In the genomic region with DNA sequence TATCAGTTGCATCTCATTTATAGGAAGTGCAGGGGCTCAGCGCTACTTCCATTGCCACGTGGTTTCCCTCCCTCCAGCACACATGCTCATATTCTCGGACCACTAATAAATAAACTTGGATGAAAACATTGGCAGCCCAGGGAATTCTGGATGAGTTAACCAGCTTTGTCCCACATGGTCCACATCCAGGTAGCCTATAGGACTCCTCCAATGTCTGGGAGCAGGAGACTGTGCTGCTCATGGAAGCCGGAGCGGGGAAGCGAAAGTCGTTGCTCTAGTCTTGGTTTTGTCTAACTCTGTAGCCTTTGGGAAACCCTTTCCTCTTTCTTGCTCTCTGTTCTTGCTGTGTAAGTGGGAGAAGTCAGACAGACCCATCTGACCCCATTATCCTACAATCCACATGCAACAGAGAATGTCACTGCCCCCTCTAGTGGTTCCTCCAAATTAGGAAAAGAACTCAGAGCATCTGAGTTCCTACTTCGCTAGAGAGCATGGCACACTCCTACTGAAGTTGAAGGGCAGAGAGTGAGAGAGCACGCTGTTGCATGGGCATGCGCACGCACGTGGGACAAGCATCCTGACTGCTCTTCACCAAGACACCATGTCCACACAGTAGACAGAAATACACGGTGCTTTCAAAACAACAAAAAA, we compare ENCODE assay signal across 9 mouse cellular contexts. TPM values are rescaled to one million over a fixed set of nuclear protein-coding genes. Genes with fewer than 3 reads are reported as not detected.
DNase-seq lines count a peak whose midpoint lies in the region; ATAC-seq and TF ChIP-seq lines count a peak whose summit lies in the region.
"Had no signal": no experiment of that assay in that cellular context is flagged by ENCODE, and none has a peak within 500 bp of the region (broad histone marks: within the 10 kb centered on the region; RNA-seq: fewer than 3 reads in every experiment).

No protein-coding gene starts in this region.

- no peaks in the 10 kb centered on the region for H3K36me3 ChIP-seq in liver, embryonic 14.5 days (replicated peaks; ENCODE audit: control insufficient read depth, insufficient read depth, low read depth)
- no peaks in the 10 kb centered on the region for H3K36me3 ChIP-seq in liver, embryonic 11.5 days (ENCODE audit: control insufficient read depth, insufficient read depth, low read length)
- H3K36me3 ChIP-seq in forebrain, embryonic 13.5 days (ENCODE audit: poor library complexity, severe bottlenecking) = no peaks in the 10 kb centered on the region
- no peaks in the 10 kb centered on the region for H3K36me3 ChIP-seq in thymus, adult 2 months (ENCODE audit: control insufficient read depth, insufficient read depth, low read length)
- H3K36me3 ChIP-seq: lung, embryonic 15.5 days had no signal

- no peak overlapping the region for H3K27ac ChIP-seq in liver, embryonic 14.5 days
- no peak overlapping the region for H3K27ac ChIP-seq in liver, embryonic 11.5 days (ENCODE audit: low read depth, low read length)
- H3K27ac ChIP-seq in forebrain, embryonic 13.5 days = no peak overlapping the region
- H3K27ac ChIP-seq in thymus, adult 2 months (ENCODE audit: control insufficient read depth, insufficient read depth, low read length) = no peak overlapping the region
- H3K27ac ChIP-seq: lung, embryonic 15.5 days had no signal

- no peaks in the 10 kb centered on the region for H3K9me3 ChIP-seq in liver, embryonic 14.5 days (ENCODE audit: control insufficient read depth, low read length)
- H3K9me3 ChIP-seq in liver, embryonic 11.5 days (ENCODE audit: control insufficient read depth, low read length) = no peaks in the 10 kb centered on the region
- no peaks in the 10 kb centered on the region for H3K9me3 ChIP-seq in forebrain, embryonic 13.5 days (replicated peaks)
- H3K9me3 ChIP-seq: lung, embryonic 15.5 days had no signal

- no peak overlapping the region for H3K4me3 ChIP-seq in liver, embryonic 14.5 days (ENCODE audit: insufficient read depth in 1 of 2, low read depth in 2 of 2, low read length in 2 of 2)
- no peak overlapping the region for H3K4me3 ChIP-seq in liver, embryonic 11.5 days (ENCODE audit: low read depth, low read length)
- no peak overlapping the region for H3K4me3 ChIP-seq in forebrain, embryonic 13.5 days
- no peak overlapping the region for H3K4me3 ChIP-seq in thymus, adult 2 months (ENCODE audit: control insufficient read depth, insufficient read depth, low read length)
- H3K4me3 ChIP-seq: lung, embryonic 15.5 days had no signal

- no peak for ATAC-seq in liver, embryonic 14.5 days (ENCODE audit: insufficient read depth)
- ATAC-seq in liver, embryonic 11.5 days (replicated peaks; ENCODE audit: low FRiP score) = no peak
- peak; percentile 50; the same call in 1 of the 2 replicates for ATAC-seq in forebrain, embryonic 13.5 days
- ATAC-seq in CD4-positive, CD25-positive, alpha-beta regulatory T cell, adult 4 months = no peak

- no peaks in the 10 kb centered on the region for H3K27me3 ChIP-seq in liver, embryonic 14.5 days (ENCODE audit: control insufficient read depth, insufficient read depth, low read length)
- no peaks in the 10 kb centered on the region for H3K27me3 ChIP-seq in liver, embryonic 11.5 days (replicated peaks; ENCODE audit: control insufficient read depth, insufficient read depth, low read length)
- no peaks in the 10 kb centered on the region for H3K27me3 ChIP-seq in forebrain, embryonic 13.5 days
- no peaks in the 10 kb centered on the region for H3K27me3 ChIP-seq in thymus, adult 2 months (ENCODE audit: control insufficient read depth, insufficient read depth, low read length)
- H3K27me3 ChIP-seq: lung, embryonic 15.5 days had no signal

- TF ChIP-seq POLR2A in thymus, adult 2 months (IDR thresholded peaks at IDR 0.05; ENCODE audit: control insufficient read depth, extremely low read depth, insufficient read depth, low read length, poor library complexity) = no peak

- peak; percentile 51 for TF ChIP-seq CTCF in liver, embryonic 14.5 days (IDR thresholded peaks at IDR 0.05; ENCODE audit: low read depth)
- TF ChIP-seq CTCF in thymus, adult 2 months (IDR thresholded peaks at IDR 0.05; ENCODE audit: borderline replicate concordance, control insufficient read depth, extremely low read depth, insufficient read depth, low read length, poor library complexity) = no peak

- no peaks in the 10 kb centered on the region for H3K4me1 ChIP-seq in liver, embryonic 14.5 days (replicated peaks; ENCODE audit: control insufficient read depth in 2 of 2, insufficient read depth in 2 of 2, low read length in 1 of 2)
- no peaks in the 10 kb centered on the region for H3K4me1 ChIP-seq in liver, embryonic 11.5 days (replicated peaks; ENCODE audit: control insufficient read depth, insufficient read depth, low read length)
- H3K4me1 ChIP-seq in forebrain, embryonic 13.5 days = 0 out of 2 replicates have a peak, but pooled peaks cover 9% of the 10 kb centered on the region
- H3K4me1 ChIP-seq in thymus, adult 2 months (replicated peaks; ENCODE audit: control insufficient read depth, insufficient read depth, low read length) = no peaks in the 10 kb centered on the region
- H3K4me1 ChIP-seq: lung, embryonic 15.5 days had no signal

- 50% methylated on average over 13 of the region's 13 CpGs for WGBS in liver, embryonic 14.5 days (ENCODE audit: insufficient replicate concordance)
- 61% methylated on average over 13 of the region's 13 CpGs for WGBS in liver, embryonic 11.5 days
- WGBS in forebrain, embryonic 13.5 days = 63% methylated on average over 13 of the region's 13 CpGs
- 57% methylated on average over 13 of the region's 13 CpGs for WGBS in thymus, adult 2 months

- peak; percentile 68 to 79 for DNase-seq in cerebellum, postnatal 10 days
- no peak for DNase-seq in cerebellum, adult 11-12 months
- DNase-seq in liver, embryonic 14.5 days (ENCODE audit: low read depth in 3 of 3, low spot score in 3 of 3) = no peak
- no peak for DNase-seq in liver, embryonic 11.5 days (ENCODE audit: low spot score)
- peak; percentile 57 for DNase-seq in lung, postnatal 14 days
- no peak for DNase-seq in thymus, adult 2 months

- no peak for TF ChIP-seq EP300 in liver, embryonic 14.5 days (IDR thresholded peaks at IDR 0.05; ENCODE audit: low read depth)

- no peak overlapping the region for H3K4me2 ChIP-seq in liver, embryonic 14.5 days (ENCODE audit: low read depth)
- H3K4me2 ChIP-seq in liver, embryonic 11.5 days = no peak overlapping the region
- H3K4me2 ChIP-seq in forebrain, embryonic 13.5 days = no peak overlapping the region
- H3K4me2 ChIP-seq: lung, embryonic 15.5 days had no signal

- H3K9ac ChIP-seq in liver, embryonic 14.5 days (replicated peaks) = no peak overlapping the region
- H3K9ac ChIP-seq in liver, embryonic 11.5 days (ENCODE audit: low read depth, low read length) = no peak overlapping the region
- no peak overlapping the region for H3K9ac ChIP-seq in forebrain, embryonic 13.5 days
- H3K9ac ChIP-seq: lung, embryonic 15.5 days had no signal

RNA-seq across cellular contexts. Expression of gene Rab3gap2, which starts 16.7 kb away (rescaled TPM):
- 7.7 and 9.6 TPM in 2 replicates for polyA plus RNA-seq in liver, embryonic 14.5 days (2012; rRNA removed)
- polyA plus RNA-seq in liver, embryonic 14.5 days (2014; fragmentation: Nextera tagmentation; extraction: Ambion mirVana) = 10.2 and 12.0 TPM in 2 replicates
- 26.4 and 29.6 TPM in 2 replicates for polyA plus RNA-seq in liver, embryonic 11.5 days (2014; fragmentation: Nextera tagmentation; extraction: Ambion mirVana)
- polyA plus RNA-seq in forebrain, embryonic 13.5 days (2015; fragmentation: Nextera tagmentation; extraction: Ambion mirVana) = 19.3 and 21.9 TPM in 2 replicates
- 26.2 and 27.5 TPM in 2 replicates for polyA plus RNA-seq in thymus, adult 2 months (2012; rRNA removed)
- 10 to 100 TPM; 14.7 to 20.7 TPM for polyA plus RNA-seq in CD4-positive, CD25-positive, alpha-beta regulatory T cell, adult 4 months (2017; shearing (Covaris generic))

Comparison
In these comparisons a context has a peak if more than half of its experiments do, and no peak if none do; other contexts are left out.
1. DNase-seq: peak in cerebellum, postnatal 10 days (2 of 2) and lung, postnatal 14 days (single experiment); none in cerebellum, adult 11-12 months (single experiment), liver, embryonic 14.5 days (0 of 3), liver, embryonic 11.5 days (single experiment) and thymus, adult 2 months (single experiment).